Mouse (Mus musculus): ENCODE measurements around the gene Dtwd1.
"Not testable (repeated sequence)": the region's sequence is repeated elsewhere in the genome, so short reads cannot be mapped to it uniquely, and the experiment has no call there.

Dtwd1 gene

GRCm38 (mm10) chr2:126151855-126152571, at the start of gene Dtwd1, which contains the start of gene Fam227b:
Dtwd1 (plus strand) TSS chr2:126152141.
Fam227b (minus strand) TSS chr2:126152004.
- DNase-seq (ENCODE audit: low spot score in 2 of 2): peak; percentile 97 to 98

GRCm38 (mm10) chr2:126147723-126148122, 4.2 kb upstream of the Dtwd1 start:
- DNase-seq (ENCODE audit: low spot score in 2 of 2): no peak

GRCm38 (mm10) chr2:126165277-126166018, 13.5 kb downstream of the Dtwd1 start:
- no peak for DNase-seq (ENCODE audit: low spot score in 2 of 2)

- DNase-seq (ENCODE audit: low spot score in 2 of 2): no peak
Observed at GRCm38 (mm10) chr2:126166335-126166734, 14.4 kb downstream of the Dtwd1 start.

- DNase-seq (ENCODE audit: low spot score in 2 of 2): no peak
Observed at GRCm38 (mm10) chr2:126166848-126167617, 15.1 kb downstream of the Dtwd1 start.

- DNase-seq (ENCODE audit: low spot score in 2 of 2): no peak
Observed at GRCm38 (mm10) chr2:126171427-126171826, 19.5 kb downstream of the Dtwd1 start.

GRCm38 (mm10) chr2:126191306-126191705, 39.4 kb downstream of the Dtwd1 start:
- DNase-seq (ENCODE audit: low spot score in 2 of 2): no peak

- DNase-seq (ENCODE audit: low spot score in 2 of 2): no peak
Observed at GRCm38 (mm10) chr2:126192129-126192528, 40.2 kb downstream of the Dtwd1 start.

- DNase-seq (ENCODE audit: low spot score in 2 of 2): no peak
Observed at GRCm38 (mm10) chr2:126195631-126196356, 43.9 kb downstream of the Dtwd1 start.

- no peak for DNase-seq (ENCODE audit: low spot score in 2 of 2)
Observed at GRCm38 (mm10) chr2:126198971-126199370, 47.0 kb downstream of the Dtwd1 start.

- DNase-seq (ENCODE audit: low spot score in 2 of 2): no peak
Observed at GRCm38 (mm10) chr2:126211011-126211680, 59.2 kb downstream of the Dtwd1 start.

- DNase-seq (ENCODE audit: low spot score in 2 of 2): not testable (repeated sequence)
Observed at GRCm38 (mm10) chr2:126214800-126215199, 62.9 kb downstream of the Dtwd1 start, which contains the start of gene Gm17555. Gm17555 (plus strand) TSS chr2:126215100.

Measured in urinary bladder, postnatal 36 days (tissue).